ENCODE assay signal across 8 mouse cellular contexts in genomic region chr9:88522569-88523334, GRCm38 (mm10). TPM values are rescaled to one million over a fixed set of nuclear protein-coding genes. Genes with fewer than 3 reads are reported as not detected.
DNase-seq lines count a peak whose midpoint lies in the region; ATAC-seq lines count a peak whose summit lies in the region.

No protein-coding gene starts in this region.

- H3K4me3 ChIP-seq in brown adipose tissue, adult 24 weeks (ENCODE audit: insufficient read depth, low read depth, low read length), result peak overlapping the region; percentile 88
- H3K4me3 ChIP-seq in heart, embryonic 14.5 days (ENCODE audit: control insufficient read depth in 1 of 2, insufficient read depth in 1 of 2, low read depth in 1 of 2, low read length in 2 of 2), result peak overlapping the region; percentile 60 to 74
- peak overlapping the region; percentile 75 for H3K4me3 ChIP-seq in liver, embryonic 13.5 days (replicated peaks)
- peak overlapping the region; percentile 75 for H3K4me3 ChIP-seq in stomach, embryonic 16.5 days (replicated peaks; ENCODE audit: low read length)

- H3K9me3 ChIP-seq in heart, embryonic 14.5 days (ENCODE audit: control insufficient read depth, low read length), result no peaks in the 10 kb centered on the region
- no peaks in the 10 kb centered on the region for H3K9me3 ChIP-seq in liver, embryonic 13.5 days (replicated peaks)
- H3K9me3 ChIP-seq in stomach, embryonic 16.5 days (replicated peaks; ENCODE audit: control insufficient read depth, low read length), result no peaks in the 10 kb centered on the region

- H3K27me3 ChIP-seq in heart, embryonic 14.5 days (ENCODE audit: control insufficient read depth, insufficient read depth, low read length), result no peaks in the 10 kb centered on the region
- no peaks in the 10 kb centered on the region for H3K27me3 ChIP-seq in liver, embryonic 13.5 days
- H3K27me3 ChIP-seq in stomach, embryonic 16.5 days (ENCODE audit: control insufficient read depth, insufficient read depth, low read length), result no peaks in the 10 kb centered on the region

- no peaks in the 10 kb centered on the region for H3K4me1 ChIP-seq in brown adipose tissue, adult 24 weeks (ENCODE audit: control insufficient read depth, insufficient read depth, insufficient read length, low read length)
- peaks cover 0 to 18% of the 10 kb centered on the region in 2 experiments; a peak in 3 of 4 replicates for H3K4me1 ChIP-seq in heart, embryonic 14.5 days (ENCODE audit: control insufficient read depth in 2 of 2, insufficient read depth in 2 of 2, low read length in 2 of 2)
- H3K4me1 ChIP-seq in liver, embryonic 13.5 days (replicated peaks), result peaks cover 30% of the 10 kb centered on the region
- H3K4me1 ChIP-seq in stomach, embryonic 16.5 days (ENCODE audit: control insufficient read depth, insufficient read depth, low read length), result peaks cover 12% of the 10 kb centered on the region

- peak; percentile 91 for ATAC-seq in heart, embryonic 14.5 days (ENCODE audit: insufficient number of reproducible peaks, insufficient read depth, low FRiP score, low read depth)
- peak; percentile 92 for ATAC-seq in liver, embryonic 13.5 days (ENCODE audit: low read depth)
- ATAC-seq in stomach, embryonic 16.5 days (ENCODE audit: insufficient read depth, low FRiP score), result peak; percentile 95

- H3K36me3 ChIP-seq in heart, embryonic 14.5 days (ENCODE audit: control insufficient read depth, insufficient read depth, low read length), result peaks cover 21% of the 10 kb centered on the region
- peaks cover 15% of the 10 kb centered on the region for H3K36me3 ChIP-seq in liver, embryonic 13.5 days
- peaks cover 11% of the 10 kb centered on the region; the same call in 1 of the 2 replicates for H3K36me3 ChIP-seq in stomach, embryonic 16.5 days (ENCODE audit: control insufficient read depth, insufficient read depth, low read length)

- DNase-seq in CD4-positive, CD25-positive, alpha-beta regulatory T cell, adult 2 months (ENCODE audit: low read depth, low spot score), result peak; percentile 98
- peak; percentile 89 for DNase-seq in fibroblast of lung, adult 2 months (ENCODE audit: low read depth)
- DNase-seq in kidney, postnatal 14 days, result peak; percentile 97
- DNase-seq in liver, embryonic 13.5 days, result peak; percentile 97
- DNase-seq in neural tube, embryonic 10.5 days (ENCODE audit: extremely low spot score, low spot score), result peak; percentile 100

- H3K27ac ChIP-seq in brown adipose tissue, adult 24 weeks (replicated peaks; ENCODE audit: low read depth, low read length), result peak overlapping the region; percentile 74
- H3K27ac ChIP-seq in heart, embryonic 14.5 days (replicated peaks in 1 of 2; ENCODE audit: control insufficient read depth in 1 of 2, insufficient read depth in 1 of 2, low read depth in 2 of 2, low read length in 2 of 2), result peak overlapping the region; percentile 76 to 89
- H3K27ac ChIP-seq in liver, embryonic 13.5 days, result peak overlapping the region; percentile 98
- peak overlapping the region; percentile 92 for H3K27ac ChIP-seq in stomach, embryonic 16.5 days (ENCODE audit: low read length)

- H3K4me2 ChIP-seq in heart, embryonic 14.5 days (ENCODE audit: low read length), result peak overlapping the region; percentile 86
- H3K4me2 ChIP-seq in liver, embryonic 13.5 days, result peak overlapping the region; percentile 96
- peak overlapping the region; percentile 87 for H3K4me2 ChIP-seq in stomach, embryonic 16.5 days (ENCODE audit: low read depth, low read length)

- H3K9ac ChIP-seq in heart, embryonic 14.5 days (ENCODE audit: low read length), result peak overlapping the region; percentile 96
- peak overlapping the region; percentile 88 for H3K9ac ChIP-seq in liver, embryonic 13.5 days
- peak overlapping the region; percentile 94 for H3K9ac ChIP-seq in stomach, embryonic 16.5 days (ENCODE audit: low read length)

- WGBS in heart, embryonic 14.5 days, result under 1% methylated on average over 69 of the region's 69 CpGs
- under 1% methylated on average over 69 of the region's 69 CpGs for WGBS in liver, embryonic 13.5 days (ENCODE audit: insufficient replicate concordance)
- WGBS in stomach, embryonic 16.5 days, result under 1% methylated on average over 69 of the region's 69 CpGs

RNA-seq across cellular contexts. Expression of gene Zfp949, which starts 25.1 kb away (rescaled TPM):
- 3.9 and 5.0 TPM in 2 replicates for polyA plus RNA-seq in brown adipose tissue, adult 24 weeks (2012; ENCODE audit: insufficient read depth, insufficient read length, missing spikeins)
- 8.5 and 9.6 TPM in 2 replicates for polyA plus RNA-seq in heart, embryonic 14.5 days (2014; fragmentation: Nextera tagmentation; extraction: Ambion mirVana)
- 5.1 and 5.2 TPM in 2 replicates for polyA plus RNA-seq in liver, embryonic 13.5 days (2015; fragmentation: Nextera tagmentation; extraction: Ambion mirVana)
- polyA plus RNA-seq in stomach, embryonic 16.5 days (2015; fragmentation: Nextera tagmentation; extraction: Ambion mirVana), result 10.6 and 12.2 TPM in 2 replicates

RNA-seq across cellular contexts. Expression of gene Syncrip, which starts 40.4 kb away (rescaled TPM):
- 85.1 and 101 TPM in 2 replicates for polyA plus RNA-seq in brown adipose tissue, adult 24 weeks (2012; ENCODE audit: insufficient read depth, insufficient read length, missing spikeins)
- 50.8 and 60.3 TPM in 2 replicates for polyA plus RNA-seq in heart, embryonic 14.5 days (2014; fragmentation: Nextera tagmentation; extraction: Ambion mirVana)
- polyA plus RNA-seq in liver, embryonic 13.5 days (2015; fragmentation: Nextera tagmentation; extraction: Ambion mirVana), result 52.5 and 77.9 TPM in 2 replicates
- polyA plus RNA-seq in stomach, embryonic 16.5 days (2015; fragmentation: Nextera tagmentation; extraction: Ambion mirVana), result 79.8 and 87.4 TPM in 2 replicates

RNA-seq across cellular contexts. Expression of gene Trim43a, which starts 57.9 kb away (rescaled TPM):
- polyA plus RNA-seq in brown adipose tissue, adult 24 weeks (2012; ENCODE audit: insufficient read depth, insufficient read length, missing spikeins), result not detected in 2 replicates
- polyA plus RNA-seq in heart, embryonic 14.5 days (2014; fragmentation: Nextera tagmentation; extraction: Ambion mirVana), result 0.09 and 0.22 TPM in 2 replicates
- polyA plus RNA-seq in liver, embryonic 13.5 days (2015; fragmentation: Nextera tagmentation; extraction: Ambion mirVana), result not detected in 2 replicates
- polyA plus RNA-seq in stomach, embryonic 16.5 days (2015; fragmentation: Nextera tagmentation; extraction: Ambion mirVana), result not detected in 2 replicates

Comparison
In these comparisons a context has a peak if more than half of its experiments do, and no peak if none do; other contexts are left out.
1. Peak in every context shown above with its lines: DNase-seq, ATAC-seq, H3K4me3 ChIP-seq and H3K27ac ChIP-seq.